Mouse (Mus musculus): ENCODE measurements at regions not wholly inside any gene's neighbourhood (a gene's known extent, or its start where the extent isn't known, plus 50 kb on each side); places are given as distances from the start of the nearest gene placed in this dataset.

DNA sequence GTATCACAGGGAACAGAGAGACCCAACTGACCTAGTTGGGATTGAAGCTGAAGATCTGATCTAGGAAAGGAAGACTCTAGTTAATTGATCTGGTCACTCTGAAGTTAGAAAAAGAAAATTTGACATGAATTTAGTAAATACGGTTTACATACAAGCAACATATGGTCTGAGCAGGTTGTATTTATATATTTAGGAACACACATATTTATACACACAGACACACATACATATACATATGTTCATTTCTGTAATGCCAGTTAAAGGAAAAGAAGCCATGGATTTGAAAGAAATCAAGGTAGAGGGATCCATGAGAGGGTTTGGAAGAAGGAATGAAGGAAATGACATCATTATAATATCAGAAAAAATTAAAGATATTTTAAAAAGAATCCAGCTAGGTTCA, 187.7 kb upstream of the Dlgap1 start:
- Histone ChIP-seq H3K27ac (ENCODE audit: control insufficient read depth, low read depth, low read length) (no peak overlapping the region), H3K4me3 (ENCODE audit: control insufficient read depth in 1 of 2, insufficient read depth in 1 of 2, low read depth in 2 of 2, low read length in 2 of 2) (no peak overlapping the region), H3K9ac (ENCODE audit: control insufficient read depth, low read depth, low read length, poor library complexity, severe bottlenecking) (no peak overlapping the region), H3K9me3 (replicated peaks; ENCODE audit: insufficient read depth, low read length) (no peaks in the 10 kb centered on the region), H3K36me3 (ENCODE audit: control insufficient read depth in 1 of 2, insufficient read depth in 2 of 2, low read length in 2 of 2) (no peaks in the 10 kb centered on the region), H3K27me3 (ENCODE audit: control insufficient read depth in 1 of 2, insufficient read depth in 2 of 2, low read length in 2 of 2) (no peaks in the 10 kb centered on the region), H3K79me2 (ENCODE audit: control insufficient read depth, insufficient read depth, low read length, poor library complexity) (no peaks in the 10 kb centered on the region), H3K4me1 (ENCODE audit: control insufficient read depth in 1 of 2, insufficient read depth in 2 of 2, low read length in 2 of 2) (no peaks in the 10 kb centered on the region)
- no peak for DNase-seq (ENCODE audit: low read depth, low spot score)
- TF ChIP-seq TAL1 (IDR thresholded peaks at IDR 0.05; ENCODE audit: low read length) (no peak), NRF1 (IDR thresholded peaks at IDR 0.05; ENCODE audit: insufficient read depth, low read depth, low read length, poor library complexity, severe bottlenecking) (no peak), SIN3A (IDR thresholded peaks at IDR 0.05; ENCODE audit: low read length) (no peak), POLR2AphosphoS2 (IDR thresholded peaks at IDR 0.05; ENCODE audit: low read length) (no peak), MXI1 (IDR thresholded peaks at IDR 0.05; ENCODE audit: low read depth, low read length) (no peak), TBP (IDR thresholded peaks at IDR 0.05; ENCODE audit: low read depth, low read length) (no peak), HCFC1 (IDR thresholded peaks at IDR 0.05; ENCODE audit: low read depth, low read length) (no peak), ZMIZ1 (IDR thresholded peaks at IDR 0.05; ENCODE audit: low read depth, low read length) (no peak), CHD2 (IDR thresholded peaks at IDR 0.05; ENCODE audit: low read length) (no peak), NELFE (IDR thresholded peaks at IDR 0.05; ENCODE audit: low read depth, low read length) (no peak), GABPA (IDR thresholded peaks at IDR 0.05; ENCODE audit: low read depth, low read length) (no peak), ZKSCAN1 (IDR thresholded peaks at IDR 0.05; ENCODE audit: low read depth, low read length) (no peak)

DNA sequence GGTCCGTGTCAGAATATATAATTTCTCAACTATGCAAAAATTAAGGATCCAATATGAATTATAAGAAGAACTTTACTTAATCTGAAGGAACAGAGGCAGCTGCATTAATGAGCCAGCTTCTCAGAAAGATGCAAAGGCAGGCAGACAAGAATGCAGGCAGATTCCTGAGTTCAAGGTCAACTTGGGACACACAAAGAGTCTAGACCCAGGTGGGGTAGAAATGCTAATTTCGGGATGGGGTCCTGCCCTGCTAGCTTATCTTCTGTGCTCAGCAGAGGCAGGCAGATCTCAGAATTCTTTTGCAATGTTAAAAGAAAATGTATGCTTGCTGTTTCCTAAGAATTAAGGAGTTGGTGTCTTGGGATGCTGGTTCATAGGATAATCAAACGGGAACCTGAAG, 181.9 kb upstream of the Dlgap1 start:
- no peak for DNase-seq (ENCODE audit: low read depth, low spot score)
- Histone ChIP-seq H3K27me3 (ENCODE audit: control insufficient read depth in 1 of 2, insufficient read depth in 2 of 2, low read length in 2 of 2) (no peaks in the 10 kb centered on the region), H3K9me3 (replicated peaks; ENCODE audit: insufficient read depth, low read length) (no peaks in the 10 kb centered on the region), H3K27ac (ENCODE audit: control insufficient read depth, low read depth, low read length) (no peak overlapping the region), H3K4me1 (ENCODE audit: control insufficient read depth in 1 of 2, insufficient read depth in 2 of 2, low read length in 2 of 2) (no peaks in the 10 kb centered on the region), H3K36me3 (ENCODE audit: control insufficient read depth in 1 of 2, insufficient read depth in 2 of 2, low read length in 2 of 2) (no peaks in the 10 kb centered on the region), H3K4me3 (ENCODE audit: control insufficient read depth in 1 of 2, insufficient read depth in 1 of 2, low read depth in 2 of 2, low read length in 2 of 2) (no peak overlapping the region), H3K79me2 (ENCODE audit: control insufficient read depth, insufficient read depth, low read length, poor library complexity) (no peaks in the 10 kb centered on the region), H3K9ac (ENCODE audit: control insufficient read depth, low read depth, low read length, poor library complexity, severe bottlenecking) (no peak overlapping the region)
- no peak for TF ChIP-seq POLR2AphosphoS5 (IDR thresholded peaks at IDR 0.05; ENCODE audit: borderline replicate concordance, low read depth, low read length)
- no peak for TF ChIP-seq SMC3 (IDR thresholded peaks at IDR 0.05; ENCODE audit: low read depth, low read length)
- no peak for TF ChIP-seq TCF12 (IDR thresholded peaks at IDR 0.05; ENCODE audit: low read depth, low read length)
- TF ChIP-seq RCOR1 (IDR thresholded peaks at IDR 0.05; ENCODE audit: low read depth, low read length): no peak
- TF ChIP-seq ELF1 (IDR thresholded peaks at IDR 0.05; ENCODE audit: low read depth, low read length): no peak
- TF ChIP-seq CHD1 (IDR thresholded peaks at IDR 0.05; ENCODE audit: low read depth, low read length): no peak
- TF ChIP-seq MAFK (IDR thresholded peaks at IDR 0.05; ENCODE audit: borderline replicate concordance, low read depth, low read length): no peak
- no peak for TF ChIP-seq TAL1 (IDR thresholded peaks at IDR 0.05; ENCODE audit: low read length)
